Mouse (Mus musculus) embryo, embryonic 10.5 days (tissue): ENCODE data around the gene Nudt2.

ENCODE experiments used
- DNase-seq: peaks from one replicate; pipeline ENCODE4 v3.0.0-alpha.2; 2015; ENCODE audit warnings: low spot score

The Nudt2 gene

GRCm38 (mm10) chr4:41494378-41494777, 29.4 kb downstream of the Nudt2 start:
- DNase-seq: no peak

DNA sequence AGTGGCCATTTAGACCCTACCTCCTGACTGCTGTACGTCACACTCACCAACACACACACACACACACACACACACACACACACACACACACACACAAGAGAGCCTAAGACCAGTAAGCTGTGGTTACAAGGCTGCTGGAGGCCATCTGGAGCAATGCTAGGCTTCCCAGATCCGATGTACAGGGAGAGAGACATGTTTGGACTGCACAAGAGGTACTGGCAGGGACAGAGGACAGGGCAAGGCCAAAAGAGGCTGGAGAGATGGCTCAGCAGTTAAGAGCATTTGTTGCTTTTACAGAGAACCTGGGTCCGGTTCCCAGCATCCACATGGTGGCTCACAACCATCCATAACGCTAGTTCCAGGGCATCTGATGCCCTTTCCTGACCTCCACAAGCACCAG, 30.1 kb downstream of the Nudt2 start:
- no peak for DNase-seq

GRCm38 (mm10) chr4:41495850-41496249, 30.9 kb downstream of the Nudt2 start:
- DNase-seq: no peak

DNA sequence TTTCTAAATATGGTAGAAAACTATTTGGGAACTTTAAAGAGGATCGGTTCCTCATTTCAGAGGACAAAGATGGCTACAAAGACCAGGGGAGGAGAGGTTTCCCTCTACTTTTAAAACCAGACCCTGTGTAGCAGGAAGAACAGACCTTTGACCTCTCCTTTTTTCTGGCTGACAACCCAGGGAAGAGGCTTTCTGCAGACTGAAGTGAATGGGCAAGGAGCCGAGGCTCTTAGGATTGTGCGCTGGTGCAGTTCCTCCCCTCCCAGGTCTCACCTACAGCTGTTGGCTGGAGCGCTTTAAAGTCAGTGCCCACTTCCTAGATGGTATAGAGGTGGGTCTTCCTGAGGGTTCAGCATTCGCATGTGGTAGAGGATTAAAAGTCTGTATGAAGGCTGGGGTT, 32.1 kb downstream of the Nudt2 start:
- no peak for DNase-seq

DNA sequence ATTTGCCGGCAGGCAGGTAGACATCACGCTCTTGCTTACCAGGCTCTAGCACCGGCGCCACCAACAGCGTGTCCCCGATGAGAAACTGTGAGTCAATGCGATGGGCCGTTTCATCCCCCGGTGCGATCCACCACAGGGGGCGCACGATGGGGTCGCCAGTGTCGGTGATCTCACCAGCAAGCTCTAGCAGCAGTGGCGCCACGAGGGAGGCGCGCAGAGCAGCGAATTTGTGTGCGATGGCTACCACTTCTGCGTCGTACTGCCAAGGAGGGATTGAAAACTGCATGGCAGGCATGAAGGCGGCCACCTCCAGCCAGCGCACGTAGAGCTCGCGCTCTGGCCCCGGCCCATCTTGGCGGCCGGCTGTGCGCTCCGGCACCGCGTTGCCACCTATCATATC, 32.6 kb downstream of the Nudt2 start:
- DNase-seq: peak; percentile 74

DNA sequence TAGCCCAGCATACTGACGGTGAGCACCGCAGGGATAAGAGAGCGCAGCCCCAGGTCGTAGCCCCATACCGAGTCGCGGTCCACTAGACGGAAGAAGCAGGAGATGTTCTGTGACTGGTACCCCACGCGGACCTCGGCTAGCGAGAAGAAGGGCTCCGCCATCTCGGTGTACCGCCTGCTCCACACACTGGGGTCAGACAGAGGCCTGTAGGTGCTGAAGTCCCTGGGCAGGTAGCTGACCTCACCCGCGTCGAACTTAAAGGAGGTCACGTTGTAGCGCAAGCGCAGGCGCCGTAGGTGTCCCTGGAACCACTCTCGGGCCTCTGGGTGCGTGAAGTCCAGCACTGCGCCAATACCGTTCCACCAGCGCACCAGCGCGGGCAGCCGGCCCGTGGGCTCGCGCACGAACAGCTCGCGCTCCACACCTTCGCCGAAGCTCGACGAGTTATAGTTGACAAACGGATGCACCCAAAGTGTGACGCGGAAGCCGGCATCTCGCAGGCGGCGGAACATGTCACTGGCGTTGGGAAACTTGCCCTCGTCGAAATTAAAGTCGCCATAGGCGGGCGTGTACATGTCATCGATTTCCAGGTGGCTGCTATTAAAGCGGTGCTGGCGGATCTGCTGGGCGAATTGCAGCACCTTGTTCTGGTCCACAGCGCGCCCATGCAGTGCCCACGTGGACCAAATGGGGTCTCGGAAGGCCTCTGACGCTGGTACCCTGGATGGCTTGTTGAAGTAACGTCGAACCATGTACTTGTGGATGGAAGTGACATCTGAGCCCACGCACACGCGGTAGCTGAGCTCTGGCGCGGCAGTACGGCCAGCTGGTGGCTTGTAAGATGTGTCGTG, 33.3 kb downstream of the Nudt2 start:
- peak; percentile 21 for DNase-seq

DNA sequence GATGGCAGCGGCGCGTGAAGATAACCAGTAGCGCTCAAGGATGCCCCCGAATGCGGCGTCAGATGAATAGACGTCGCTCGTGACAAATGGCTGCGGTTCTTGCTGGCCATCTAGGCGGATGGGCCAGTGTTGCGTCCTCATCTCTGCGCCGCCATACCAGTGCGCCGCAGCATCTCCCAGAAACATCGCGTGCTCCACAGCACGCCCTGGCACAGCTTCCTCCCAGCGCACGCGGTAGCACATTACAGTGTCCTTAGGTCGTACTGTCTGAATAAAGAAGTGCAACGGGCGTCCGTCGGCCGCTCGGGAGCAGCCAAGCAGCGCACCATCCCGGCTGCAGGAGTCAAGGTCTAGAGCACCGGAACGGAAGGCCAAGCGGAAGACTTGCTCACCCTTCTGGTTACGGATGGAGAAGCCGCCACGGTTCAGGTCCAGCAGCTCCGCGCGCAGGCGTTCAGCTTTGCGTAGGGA, 34.0 kb downstream of the Nudt2 start:
- peak; percentile 56 for DNase-seq

DNA sequence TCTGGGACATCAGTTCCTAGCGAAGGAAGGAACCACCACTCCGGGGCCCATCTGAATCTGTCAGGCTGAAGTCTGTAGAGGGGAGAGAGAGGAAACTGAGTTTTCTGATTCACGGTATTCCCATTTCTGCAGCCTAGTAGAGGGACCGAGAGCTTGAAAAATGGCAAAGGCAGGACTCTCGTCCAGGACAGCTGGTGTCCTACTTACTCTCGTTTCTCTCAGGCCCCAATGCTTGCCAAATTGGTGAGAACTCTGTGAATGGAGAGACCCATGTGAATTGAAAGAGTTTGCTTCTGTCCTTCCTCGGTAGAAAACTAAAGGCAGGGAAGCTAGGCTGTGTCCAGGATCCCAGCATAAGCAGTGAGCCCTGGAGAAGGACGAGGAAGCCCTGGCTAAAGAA, 34.7 kb downstream of the Nudt2 start:
- no peak for DNase-seq

GRCm38 (mm10) chr4:41500787-41501186, 35.8 kb downstream of the Nudt2 start:
- DNase-seq: no peak

- peak; percentile 54 for DNase-seq
These were observed 37.4 kb downstream of the Nudt2 start for GRCm38 (mm10) chr4:41502171-41502940.

DNA sequence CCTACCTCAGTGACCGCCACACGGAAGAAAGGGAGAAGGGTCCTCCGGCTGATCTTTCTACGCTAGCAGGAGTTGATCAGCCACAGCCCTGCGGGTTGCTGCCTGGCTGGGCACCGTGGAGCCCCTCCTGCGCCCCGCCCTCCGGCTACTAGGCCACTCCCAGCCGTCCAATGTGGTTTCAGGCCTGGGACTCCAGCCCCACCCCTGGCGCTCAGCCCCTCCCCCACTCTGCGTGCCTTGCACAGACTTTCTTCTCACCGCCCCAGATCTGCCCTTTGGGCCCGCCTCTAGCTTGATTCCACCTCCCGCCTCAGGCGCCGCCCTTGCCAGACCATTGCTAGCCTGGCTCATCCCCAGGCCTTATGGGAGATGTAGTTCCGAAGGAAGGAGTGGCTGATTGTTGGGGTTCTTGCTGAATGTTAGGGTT, 38.0 kb downstream of the Nudt2 start, which contains the start of gene AI464131:
TSS of gene AI464131 (minus strand) at position 91 of the 427 bp plus-strand sequence.
- DNase-seq: peak; percentile 99

- no peak for DNase-seq
These were observed 39.4 kb downstream of the Nudt2 start for GRCm38 (mm10) chr4:41504325-41504724.

DNA sequence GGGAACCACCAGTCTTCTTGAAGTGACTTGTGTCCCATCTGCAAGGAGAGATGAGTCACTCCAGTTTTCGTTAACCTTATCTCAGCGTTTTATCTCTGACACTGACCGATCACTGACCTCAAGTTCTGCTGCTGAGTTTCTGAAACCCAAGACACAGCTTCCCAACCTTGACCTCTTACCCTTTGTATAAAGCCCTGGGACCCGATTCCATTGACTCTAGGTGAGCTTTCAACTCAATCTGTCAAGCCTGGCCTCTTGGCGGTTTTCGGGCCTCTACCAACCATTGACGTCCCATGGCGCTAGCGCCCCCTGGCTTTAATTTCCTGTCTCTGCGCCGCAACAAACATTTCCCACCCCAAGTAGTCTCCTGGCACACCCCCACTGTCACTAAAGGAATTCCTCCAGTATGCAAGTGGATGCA, 40.2 kb downstream of the Nudt2 start:
- DNase-seq: no peak

DNA sequence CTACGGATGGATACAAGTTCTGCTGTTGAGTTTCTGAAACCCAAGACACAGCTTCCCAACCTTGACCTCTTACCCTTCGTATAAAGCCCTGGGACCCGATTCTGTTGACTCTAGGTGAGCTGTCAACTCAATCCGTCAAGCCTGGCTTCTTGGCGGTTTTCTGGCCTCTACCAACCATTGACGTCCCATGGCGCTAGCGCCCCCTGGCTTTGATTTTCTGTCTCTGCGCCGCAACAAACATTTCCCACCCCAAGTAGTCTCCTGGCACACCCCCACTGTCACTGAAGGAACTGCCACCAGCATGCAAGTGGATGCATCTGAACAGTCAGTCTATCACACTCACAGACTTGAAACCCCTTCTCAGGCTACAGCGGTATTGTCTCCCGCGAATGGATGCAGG, 41.2 kb downstream of the Nudt2 start:
- DNase-seq: peak; percentile 73

DNA sequence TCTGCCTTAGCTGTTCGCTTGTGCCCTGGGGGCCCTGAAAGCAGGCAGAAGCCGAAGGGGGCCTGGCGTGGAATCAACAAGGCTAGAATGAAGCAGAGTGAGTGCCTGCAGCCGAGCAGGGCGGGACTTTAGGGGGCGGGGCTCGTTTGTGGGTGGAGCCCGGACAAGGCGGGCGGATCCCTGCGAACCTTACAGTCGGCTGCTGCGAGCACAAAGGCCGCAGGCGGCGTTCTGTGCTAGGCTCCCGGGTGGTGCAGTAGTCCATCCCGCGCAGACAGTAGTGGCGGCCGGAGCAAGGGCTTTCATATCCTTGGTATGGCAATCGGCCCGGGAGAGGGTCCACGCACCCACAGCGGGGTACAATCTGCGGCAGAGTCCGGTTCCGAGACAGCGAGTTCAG, 42.0 kb downstream of the Nudt2 start:
- peak; percentile 93 for DNase-seq

DNA sequence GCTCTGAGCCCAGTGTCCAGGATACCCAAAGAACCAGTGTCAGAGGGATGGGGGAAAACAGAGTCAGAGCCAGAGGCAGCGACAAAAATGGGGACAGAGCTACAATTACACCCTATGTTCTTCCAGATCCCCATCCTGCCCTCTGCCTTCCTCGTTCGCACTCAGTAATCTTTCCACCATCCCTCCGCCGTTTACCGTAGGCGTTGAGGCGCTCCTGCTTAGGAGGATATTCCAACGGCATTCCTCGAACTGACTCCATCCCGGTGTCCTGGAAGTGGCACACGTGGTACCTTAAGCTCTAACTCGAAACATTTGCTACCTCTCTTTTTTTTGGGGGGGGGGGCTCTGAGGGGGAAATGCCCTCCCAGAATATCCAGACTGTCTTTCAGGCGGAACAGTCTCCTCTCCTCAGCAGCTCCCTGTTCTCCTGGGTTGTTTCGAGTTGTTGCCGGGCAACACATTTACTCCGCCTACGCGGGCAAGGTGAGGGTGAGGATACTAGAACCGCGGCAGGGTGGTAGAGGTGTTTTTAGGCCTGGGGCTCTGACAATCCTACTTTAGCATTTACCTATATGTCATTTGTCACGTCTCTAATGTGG, 42.5 kb downstream of the Nudt2 start:
- DNase-seq: peak; percentile 64

DNA sequence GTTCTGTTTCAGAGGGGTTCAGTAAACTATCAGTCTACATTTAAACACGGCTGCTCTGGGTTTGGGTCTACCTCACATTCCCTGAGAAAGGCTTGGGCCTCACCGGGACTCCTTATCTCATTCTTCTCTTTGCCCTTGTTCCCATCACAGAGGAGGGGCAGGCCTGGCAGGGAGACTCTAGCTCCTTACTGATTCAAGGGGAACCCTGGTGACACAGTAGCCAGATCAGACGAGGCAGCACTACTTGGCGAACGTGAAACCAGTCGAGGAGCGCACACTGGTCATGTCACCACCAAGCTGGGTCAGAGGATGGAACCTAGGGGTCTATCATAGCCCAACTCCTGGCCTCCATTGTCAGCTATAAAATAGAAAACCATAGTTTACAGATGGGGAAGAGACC, 43.0 kb downstream of the Nudt2 start:
- no peak for DNase-seq

DNA sequence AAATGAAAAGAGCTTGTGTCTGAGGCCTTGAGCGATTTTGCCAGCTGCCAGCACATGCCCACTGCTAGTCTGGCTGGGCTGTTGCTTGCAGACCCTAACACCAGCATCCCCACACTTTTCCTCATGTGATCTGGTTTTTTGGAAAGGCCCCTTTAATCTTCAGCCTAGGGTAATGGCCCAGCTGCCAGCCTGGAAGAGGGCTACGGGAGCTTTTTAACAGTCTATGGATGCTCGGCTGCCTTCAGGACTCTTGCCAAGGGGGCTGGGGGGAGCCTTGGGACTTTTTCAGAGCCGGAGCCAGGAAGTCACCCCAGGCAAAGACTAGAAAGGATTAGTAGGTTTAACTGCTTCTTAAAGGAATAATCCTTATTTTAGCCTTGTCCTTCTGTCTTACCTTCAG, 48.4 kb downstream of the Nudt2 start:
- no peak for DNase-seq

- peak; percentile 71 for DNase-seq
These were observed 48.8 kb downstream of the Nudt2 start for GRCm38 (mm10) chr4:41513714-41514113.

GRCm38 (mm10) chr4:41517233-41517632, 52.3 kb downstream of the Nudt2 start, which contains the start of gene 1110017D15Rik:
Gene 1110017D15Rik, minus strand, starts transcription at chr4:41517333.
- no peak for DNase-seq

- no peak for DNase-seq
These were observed 53.4 kb downstream of the Nudt2 start for GRCm38 (mm10) chr4:41518349-41518748.

GRCm38 (mm10) chr4:41519195-41519594, 54.2 kb downstream of the Nudt2 start:
- DNase-seq: no peak
